Mouse (Mus musculus) brain, embryonic 14.5 days (tissue): Measurements from ENCODE around the gene Olfr1358. TPM values are rescaled to one million over a fixed set of nuclear protein-coding genes. Genes with fewer than 3 reads are reported as not detected.
"Not testable (repeated sequence)": the region's sequence is repeated elsewhere in the genome, so short reads cannot be mapped to it uniquely, and the experiment has no call there.

ENCODE experiments used
- DNase-seq: peaks from one replicate; pipeline ENCODE4 v3.0.0-alpha.2; 2011; ENCODE audit warnings: low read depth
- CTCF ChIP-seq: fragments of 200-500 bp; IDR thresholded peaks from 2 replicates; pipeline ENCODE4 v1.5.1; 2012; ENCODE audit warnings: inconsistent platforms, mild to moderate bottlenecking, moderate library complexity, borderline replicate concordance; ENCODE audit not compliant: insufficient read depth, insufficient read length; ENCODE audit errors: extremely low read depth
- POLR2A ChIP-seq: fragments of 200-500 bp; IDR thresholded peaks from 2 replicates; pipeline ENCODE4 v1.6.1; 2012; ENCODE audit warnings: mild to moderate bottlenecking, inconsistent platforms, borderline replicate concordance; ENCODE audit not compliant: poor library complexity, insufficient read depth, insufficient read length, severe bottlenecking; ENCODE audit errors: extremely low read depth
- polyA plus RNA-seq: library from polyadenylated mRNA; depleted of rRNA; stranded (reverse); fragments of >200 nt; gene quantifications from 2 replicates; pipeline ENCODE4 v1.2.3, GENCODE M21; 2012; rRNA removed

The Olfr1358 gene
- polyA plus RNA-seq = 0.08 TPM in 1 of 2 replicates, not detected in the other

- no peak for DNase-seq
- TF ChIP-seq CTCF (no peak), POLR2A (no peak)
Observed at GRCm38 (mm10) chr10:78517128-78517527, at the start of gene Olfr1358. TSS of gene Olfr1358 (plus strand) at chr10:78517428.

DNA sequence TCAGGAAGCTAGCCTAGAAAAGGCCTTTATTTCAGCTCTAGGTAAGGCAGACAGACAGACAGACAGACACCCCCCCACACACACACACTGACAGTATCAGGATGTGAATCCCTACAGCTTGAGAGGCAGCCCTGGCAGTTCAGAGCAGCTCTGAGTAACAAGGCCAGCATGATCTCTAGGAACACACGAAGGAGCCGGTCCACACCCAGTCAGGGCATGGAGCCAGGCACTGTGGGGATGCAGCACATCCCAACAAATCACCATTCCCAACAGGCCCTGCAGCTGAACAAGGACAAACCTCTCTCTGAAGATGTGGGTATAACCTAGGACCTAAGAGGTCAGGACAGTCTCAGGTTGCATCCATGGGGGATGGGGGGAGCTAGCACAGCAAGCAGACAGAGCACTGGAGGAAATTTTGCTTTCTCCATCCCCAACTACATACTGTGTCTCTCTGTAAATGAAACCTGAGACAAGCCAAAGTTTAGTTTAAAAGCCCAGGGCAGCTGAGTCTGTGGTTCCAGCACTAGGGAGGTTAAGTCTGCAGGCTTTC lies 49.4 kb upstream of the Olfr1358 start:
- no peak for TF ChIP-seq CTCF
- no peak for TF ChIP-seq POLR2A
- peak; percentile 35 for DNase-seq

GRCm38 (mm10) chr10:78470582-78471313 lies 46.5 kb upstream of the Olfr1358 start:
- TF ChIP-seq POLR2A = no peak
- no peak for TF ChIP-seq CTCF
- peak; percentile 56 for DNase-seq

DNA sequence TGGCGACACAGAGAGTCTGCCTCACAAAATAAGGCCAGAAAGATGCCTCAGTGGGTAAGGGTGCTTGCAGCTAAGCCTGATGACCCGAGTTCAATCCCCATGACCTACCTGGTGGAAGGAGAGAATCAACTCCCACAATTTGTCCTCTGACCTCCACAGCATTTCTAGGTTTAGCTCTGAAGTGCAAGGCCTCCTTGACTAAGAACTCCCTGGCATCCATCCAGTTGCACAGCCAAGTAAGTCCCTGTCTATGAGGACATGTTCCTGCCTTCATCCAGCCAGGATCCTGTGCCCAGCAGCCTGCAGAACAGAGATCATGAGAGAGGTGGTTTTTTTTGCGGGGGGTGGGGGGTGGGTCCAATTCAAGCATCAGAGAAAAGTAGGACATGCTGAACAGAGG lies 45.2 kb upstream of the Olfr1358 start:
- no peak for TF ChIP-seq CTCF
- no peak for TF ChIP-seq POLR2A
- no peak for DNase-seq

DNA sequence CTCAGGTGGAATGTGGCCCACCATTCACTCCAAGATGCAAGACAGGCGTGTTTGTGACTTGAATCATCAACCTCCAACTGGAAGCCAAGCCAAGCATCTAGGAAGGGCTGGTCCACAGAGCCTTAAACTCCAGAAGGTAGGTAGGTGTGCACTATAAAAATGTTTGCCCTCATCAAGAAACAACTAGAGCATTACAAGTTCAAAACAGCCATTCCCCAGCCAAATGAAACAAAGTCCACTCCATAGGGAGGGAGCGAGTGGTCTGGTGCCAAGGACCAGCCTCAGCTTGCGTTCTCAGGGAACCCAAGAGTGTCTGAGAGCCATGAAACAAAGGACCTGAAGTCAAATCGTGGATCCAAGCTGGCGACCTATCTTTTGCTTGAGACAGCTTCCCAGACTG lies 43.8 kb upstream of the Olfr1358 start:
- no peak for DNase-seq
- TF ChIP-seq CTCF (no peak), POLR2A (no peak)

DNA sequence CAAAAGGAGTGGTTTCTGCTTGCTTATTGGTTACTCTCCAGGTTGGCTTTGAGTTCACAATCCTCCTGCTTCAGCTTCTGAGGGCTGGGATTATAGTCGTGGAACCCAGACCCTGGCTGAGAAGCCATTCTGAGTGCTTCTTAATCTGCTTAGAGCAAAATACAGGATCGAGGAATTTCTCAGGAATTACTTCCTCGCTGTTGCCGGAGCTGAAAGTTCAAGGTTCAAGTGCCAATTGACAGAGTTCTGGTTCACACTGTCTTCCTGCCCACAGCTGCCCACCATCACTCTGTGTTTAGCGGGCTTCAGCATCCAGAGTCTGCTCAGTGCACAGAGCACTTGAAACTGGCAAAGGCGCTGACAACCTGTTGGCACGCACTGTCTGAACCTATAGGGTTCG lies 42.5 kb upstream of the Olfr1358 start:
- DNase-seq = no peak
- TF ChIP-seq CTCF (no peak), POLR2A (no peak)

DNA sequence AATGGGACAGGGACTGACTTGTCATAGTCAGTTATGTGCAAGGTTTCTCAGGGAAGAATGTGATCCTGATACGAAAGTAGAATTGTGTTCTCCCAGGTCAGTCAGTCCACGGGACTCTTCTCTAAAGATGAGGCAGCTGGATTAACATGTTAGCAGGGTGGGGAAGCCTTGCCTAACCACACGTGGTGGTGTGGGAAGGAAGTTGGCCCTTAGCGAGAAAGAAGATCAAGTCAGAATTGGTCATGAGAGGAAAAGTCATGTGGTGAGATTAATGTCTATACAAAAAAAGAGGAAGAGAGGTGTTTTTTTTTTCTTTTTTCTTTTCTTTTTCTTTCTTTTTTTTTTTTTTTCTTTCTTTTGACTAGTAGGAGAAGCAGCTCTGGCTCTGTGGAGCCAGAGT lies 40.4 kb upstream of the Olfr1358 start:
- no peak for DNase-seq
- no peak for TF ChIP-seq POLR2A
- TF ChIP-seq CTCF = no peak

DNA sequence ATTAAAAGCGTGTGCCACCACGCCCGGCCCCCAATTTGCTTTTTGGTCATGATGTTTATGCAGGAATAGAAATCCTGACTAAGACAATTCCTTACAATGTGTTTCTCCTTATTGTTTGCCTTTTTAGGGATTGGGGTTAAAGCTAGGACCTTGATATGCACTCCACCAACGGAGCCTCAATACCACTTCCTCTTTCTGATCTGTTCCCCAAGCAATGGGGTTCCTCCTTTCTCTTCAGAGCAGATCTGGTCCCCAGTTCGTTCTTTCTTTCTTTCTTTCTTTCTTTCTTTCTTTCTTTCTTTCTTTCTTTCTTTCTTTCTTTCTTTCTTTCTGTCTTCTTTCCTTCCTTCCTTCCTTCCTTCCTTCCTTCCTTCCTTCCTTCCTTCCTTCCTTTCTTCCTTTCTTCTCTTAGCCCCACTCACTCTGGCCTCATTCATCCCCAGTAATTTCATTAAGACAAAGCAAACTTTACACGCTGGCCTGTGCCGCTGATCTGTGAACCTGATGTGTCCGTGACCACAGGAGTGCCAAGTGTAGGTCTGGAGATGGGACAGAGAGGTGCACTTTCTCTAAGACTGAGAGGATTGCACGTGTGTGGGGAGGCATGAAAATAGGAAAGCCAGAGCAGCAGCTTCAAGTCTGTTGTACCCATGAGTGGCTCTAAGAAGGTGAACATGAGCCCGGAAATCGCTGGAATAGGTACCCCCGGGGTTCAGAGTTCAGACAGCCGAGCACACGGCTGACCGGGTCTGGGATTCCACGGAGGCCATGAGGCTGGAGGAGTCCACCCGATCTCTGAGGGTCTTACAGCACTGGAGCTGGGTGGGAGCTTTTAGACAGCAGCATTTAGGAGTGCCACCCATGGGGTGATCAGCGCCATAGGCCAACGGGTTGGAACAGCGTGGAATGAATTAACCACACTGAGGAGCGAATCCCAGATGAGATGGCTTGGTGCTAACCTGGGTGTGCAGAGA lies 36.0 kb upstream of the Olfr1358 start:
- DNase-seq = no peak
- no peak for TF ChIP-seq POLR2A
- no peak for TF ChIP-seq CTCF

GRCm38 (mm10) chr10:78481928-78482499 lies 35.2 kb upstream of the Olfr1358 start:
- DNase-seq = peak; percentile 87

DNA sequence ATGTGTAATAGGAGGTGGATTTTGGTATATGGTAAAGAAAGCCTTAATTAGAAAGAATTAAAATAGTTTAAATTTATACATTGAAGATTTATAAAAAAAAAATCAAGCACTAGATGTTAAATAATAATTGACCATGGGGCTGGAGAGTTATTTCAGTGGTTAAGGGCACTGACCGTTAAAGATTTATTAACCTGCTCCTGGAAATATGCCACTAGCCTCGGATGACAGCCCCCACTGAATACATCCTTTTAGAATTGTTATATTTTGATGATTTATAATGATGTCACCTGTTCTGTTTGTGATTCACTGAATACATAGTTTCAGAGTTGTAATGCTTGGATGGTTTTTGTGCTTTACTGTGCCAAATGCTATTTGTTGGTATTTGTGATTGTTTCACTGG lies 31.9 kb upstream of the Olfr1358 start:
- not testable (repeated sequence) for DNase-seq

More at GRCm38 (mm10) chr10:78481928-78482499, 35.2 kb upstream of the Olfr1358 start:
- no peak for TF ChIP-seq POLR2A
- TF ChIP-seq CTCF = peak; percentile 48; the same call in 1 of the 2 replicates

- DNase-seq = no peak
- TF ChIP-seq POLR2A = no peak
Observed at GRCm38 (mm10) chr10:78486871-78487270, 30.4 kb upstream of the Olfr1358 start.
